Mouse (Mus musculus): ENCODE results near the gene Olfr127.
"Not testable (repeated sequence)": the region's sequence is repeated elsewhere in the genome, so short reads cannot be mapped to it uniquely, and the experiment has no call there.

The Olfr127 gene

GRCm38 (mm10) chr17:37900137-37900536 lies at the start of gene Olfr127:
Gene Olfr127, plus strand, starts transcription at chr17:37900437.
- no peak for DNase-seq

- DNase-seq, result no peak
Observed at GRCm38 (mm10) chr17:37863901-37864300, 36.3 kb upstream of the Olfr127 start.

- DNase-seq, result no peak
Observed at GRCm38 (mm10) chr17:37869676-37870205, 30.5 kb upstream of the Olfr127 start.

DNA sequence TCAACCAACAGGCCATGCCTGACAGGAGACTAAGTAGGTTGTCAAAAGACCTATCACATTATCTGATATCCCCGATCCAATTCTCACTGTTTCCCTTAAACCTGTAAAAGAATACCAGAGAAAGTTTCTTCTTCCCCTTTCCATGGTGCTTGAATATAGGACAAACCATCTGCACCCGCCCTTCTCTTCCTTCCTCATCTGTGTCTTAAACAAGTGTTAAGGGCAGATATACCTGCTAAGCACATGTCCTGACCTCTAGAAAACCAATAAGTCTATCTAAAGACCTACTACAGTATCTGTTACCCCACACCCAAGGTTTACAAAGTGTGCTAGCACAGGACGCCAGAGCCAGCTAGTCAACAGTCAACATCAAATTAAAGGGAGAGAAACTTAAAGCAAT lies 26.4 kb upstream of the Olfr127 start:
- DNase-seq, result no peak

GRCm38 (mm10) chr17:37906821-37907220 lies 6.6 kb downstream of the Olfr127 start:
- DNase-seq, result not testable (repeated sequence)

GRCm38 (mm10) chr17:37920248-37920647 lies 20.0 kb downstream of the Olfr127 start, which contains the start of gene Olfr128:
Gene Olfr128, plus strand, starts transcription at chr17:37920548.
- no peak for DNase-seq

DNA sequence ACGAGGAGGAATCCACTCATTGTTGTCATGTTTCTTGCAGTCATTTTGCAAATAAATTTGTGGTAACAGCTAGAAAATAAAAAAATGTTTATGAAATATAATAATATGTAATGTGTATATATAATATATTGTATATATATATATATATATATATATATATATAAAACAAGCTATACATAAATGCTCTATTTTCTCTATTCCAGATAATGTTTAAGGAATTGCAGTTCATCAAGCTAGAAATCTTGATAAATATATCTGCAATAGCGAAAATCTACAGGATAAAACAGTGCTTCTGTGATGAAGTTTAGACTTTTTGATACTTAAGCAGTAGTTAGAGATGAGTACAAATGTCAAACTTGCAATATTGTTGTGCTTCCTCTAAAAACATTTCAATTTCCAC lies 52.7 kb downstream of the Olfr127 start, which contains the start of gene Olfr761:
Olfr761 (minus strand) TSS at position 101 of the 400 bp plus-strand sequence.
- no peak for DNase-seq

All from kidney, adult 8-10 months (tissue).